Mouse (Mus musculus) heart, postnatal 0 days (tissue): ENCODE measurements around the gene Negr1. TPM values are rescaled to one million over a fixed set of nuclear protein-coding genes. Genes with fewer than 3 reads are reported as not detected.
A peak's percentile ranks its signal among the peaks of the same experiment; 100 is the strongest.

Experiments used
- ATAC-seq: fragments of 200-750 bp; cut with Nextera tagmentation; 2 replicates; pipeline ENCODE4 v1.8.0; 2017; ENCODE audit warnings: low read depth, moderate number of reproducible peaks, moderate library complexity; ENCODE audit not compliant: insufficient read depth
- DNase-seq: peaks from one replicate; pipeline ENCODE4 v3.0.0-alpha.2; 2016; ENCODE audit warnings: low spot score
- H3K27ac ChIP-seq: fragments of 300-500 bp; sonication (generic); 2 replicates; pipeline ENCODE4 v1.5.1; 2014; ENCODE audit warnings: low read depth, mild to moderate bottlenecking
- H3K27me3 ChIP-seq: fragments of 300-500 bp; sonication (generic); 2 replicates; pipeline ENCODE4 v1.6.1; 2014; ENCODE audit warnings: low read length, mixed read lengths; ENCODE audit not compliant: control insufficient read depth, insufficient read depth
- H3K36me3 ChIP-seq: fragments of 300-500 bp; sonication (generic); replicated peaks from 2 replicates; pipeline ENCODE4 v1.6.1; 2014; ENCODE audit warnings: low read length, mixed read lengths; ENCODE audit not compliant: control insufficient read depth, insufficient read depth
- H3K4me1 ChIP-seq: fragments of 300-500 bp; sonication (generic); 2 replicates; pipeline ENCODE4 v1.6.1; 2014; ENCODE audit warnings: antibody characterized with exemption; ENCODE audit not compliant: control insufficient read depth, insufficient read depth
- H3K4me2 ChIP-seq: fragments of 300-500 bp; sonication (generic); 2 replicates; pipeline ENCODE4 v1.6.1; 2014; ENCODE audit warnings: low read depth, mild to moderate bottlenecking, low read length, moderate library complexity
- H3K4me3 ChIP-seq: fragments of 300-500 bp; sonication (generic); 2 replicates; pipeline ENCODE4 v1.5.1; 2014; ENCODE audit warnings: low read depth, low read length
- H3K9ac ChIP-seq: fragments of 300-500 bp; sonication (generic); replicated peaks from 2 replicates; pipeline ENCODE4 v1.6.1; 2014; ENCODE audit warnings: low read depth, low read length, mixed read lengths
- H3K9me3 ChIP-seq: fragments of 300-500 bp; sonication (generic); replicated peaks from 2 replicates; pipeline ENCODE4 v1.6.1; 2016; ENCODE audit warnings: low read length; ENCODE audit not compliant: control insufficient read depth
- CTCF ChIP-seq: IDR thresholded peaks from 2 replicates; pipeline ENCODE4 v1.5.1; 2016; ENCODE audit warnings: antibody characterized with exemption, control low read depth, low read depth
- EP300 ChIP-seq: IDR thresholded peaks from 2 replicates; pipeline ENCODE4 v1.6.1; 2016; ENCODE audit warnings: antibody characterized with exemption, low read depth
- WGBS: fragments of 180-500 bp; shearing (Covaris S2); extraction: QIAGEN DNeasy Blood & Tissue Kit; methylation state at CpG from one replicate; pipeline ENCODE4 v1.1.7; 2014; 5-methylcytosine and 5-hydroxymethylcytosine counted together
- polyA plus RNA-seq: library from polyadenylated mRNA; unstranded; fragments of >200 nt; fragmentation: Nextera tagmentation; extraction: Ambion mirVana; gene quantifications from 2 replicates; pipeline ENCODE4 v1.2.1, GENCODE M21; 2015
- total RNA-seq: library from RNA; depleted of rRNA; stranded (reverse); fragments of >200 nt; gene quantifications from 2 replicates; pipeline ENCODE4 v1.2.3, GENCODE M21; 2014; ENCODE audit warnings: low replicate concordance

Gene Negr1
- total and polyA plus RNA-seq, 2 experiments from 2014 or later, result 0.55 to 2.0 TPM

DNA sequence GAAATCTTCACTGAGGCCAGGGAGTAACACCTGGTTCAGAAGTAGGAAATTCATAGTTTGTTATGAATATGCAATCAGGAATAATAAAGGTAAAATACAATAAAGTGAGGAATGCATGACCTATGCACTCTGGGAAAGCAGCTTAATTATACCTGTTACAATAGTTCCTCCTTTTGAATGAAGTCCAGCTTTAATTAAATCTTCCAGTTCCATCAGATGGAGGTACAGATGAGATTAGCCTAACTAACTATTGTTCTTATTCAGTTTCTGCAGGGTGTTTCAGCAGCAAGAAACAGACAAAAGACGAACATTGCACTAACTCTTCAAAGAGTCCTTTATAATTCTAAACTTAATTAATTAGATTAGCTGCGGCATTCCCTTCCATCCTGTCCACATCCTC is 787.9 kb downstream of the Negr1 start:
- Histone ChIP-seq H3K4me2 (no peak overlapping the region), H3K27me3 (no peaks in the 10 kb centered on the region), H3K27ac (no peak overlapping the region), H3K9ac (no peak overlapping the region), H3K9me3 (no peaks in the 10 kb centered on the region), H3K36me3 (no peaks in the 10 kb centered on the region), H3K4me3 (no peak overlapping the region), H3K4me1 (no peaks in the 10 kb centered on the region)
- DNase-seq (no peak), ATAC-seq (no peak)
- no peak for TF ChIP-seq EP300
- no peak for TF ChIP-seq CTCF
- WGBS, result 66% methylated on average over 2 of the region's 2 CpGs

DNA sequence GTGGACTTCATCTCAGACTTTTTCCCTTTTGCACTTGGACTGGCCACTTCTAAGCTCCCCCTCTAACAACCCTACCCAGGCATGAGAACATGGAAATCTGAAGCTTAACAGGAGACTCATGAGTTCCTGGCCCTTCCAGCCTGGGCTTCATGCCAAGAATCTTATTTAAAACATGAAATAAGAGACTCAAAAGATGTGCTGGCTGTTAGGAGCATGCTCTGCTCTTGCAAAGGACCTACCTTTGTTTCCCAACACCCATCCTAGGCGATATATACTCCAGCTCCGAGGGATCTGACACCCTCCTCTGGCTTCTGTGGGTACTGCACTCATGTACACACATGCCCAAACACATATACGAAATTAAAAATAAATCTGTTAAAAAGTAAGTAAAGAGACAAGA is 797.3 kb downstream of the Negr1 start:
- H3K4me2 ChIP-seq, result no peak overlapping the region
- no peak overlapping the region for H3K4me3 ChIP-seq
- no peak overlapping the region for H3K27ac ChIP-seq
- H3K9ac ChIP-seq, result no peak overlapping the region
- TF ChIP-seq CTCF, result peak; percentile 44
- TF ChIP-seq EP300, result no peak
- peak; percentile 77 for DNase-seq
- H3K27me3 ChIP-seq, result no peaks in the 10 kb centered on the region
- peak; percentile 80 for ATAC-seq
- peaks cover 5% of the 10 kb centered on the region for H3K4me1 ChIP-seq
- H3K9me3 ChIP-seq, result no peaks in the 10 kb centered on the region
- no peaks in the 10 kb centered on the region for H3K36me3 ChIP-seq
- WGBS, result 35% methylated on average over 3 of the region's 3 CpGs

DNA sequence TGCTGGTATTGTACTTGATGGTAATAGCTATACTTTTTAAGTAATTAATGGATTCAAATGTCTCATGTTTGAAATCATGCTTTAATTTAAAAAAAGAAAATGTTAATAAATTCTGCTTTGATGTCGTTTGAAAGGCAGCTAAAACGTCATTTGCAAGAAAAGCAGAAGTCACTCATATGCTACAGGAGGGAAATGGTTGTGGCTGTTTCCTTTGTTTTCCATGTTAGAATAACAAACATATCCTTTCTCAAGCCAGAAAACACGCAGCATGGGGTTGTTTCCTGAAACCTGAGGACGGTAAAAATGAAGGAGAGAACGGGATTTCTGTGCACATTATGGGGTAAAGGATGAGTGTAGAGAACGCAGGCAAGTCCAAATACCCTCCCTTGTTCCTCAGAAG is 798.2 kb downstream of the Negr1 start:
- WGBS, result 63% methylated on average over 6 of the region's 6 CpGs
- H3K9ac ChIP-seq, result no peak overlapping the region
- H3K27ac ChIP-seq, result no peak overlapping the region
- no peaks in the 10 kb centered on the region for H3K27me3 ChIP-seq
- TF ChIP-seq EP300 (no peak), CTCF (no peak)
- H3K9me3 ChIP-seq, result no peaks in the 10 kb centered on the region
- peaks cover 5% of the 10 kb centered on the region for H3K4me1 ChIP-seq
- DNase-seq (no peak), ATAC-seq (no peak)
- no peaks in the 10 kb centered on the region for H3K36me3 ChIP-seq
- no peak overlapping the region for H3K4me3 ChIP-seq
- H3K4me2 ChIP-seq, result no peak overlapping the region
